Mouse (Mus musculus) gonadal fat pad, adult 2 months (tissue): ENCODE measurements around the gene Ttll11. TPM values are rescaled to one million over a fixed set of nuclear protein-coding genes. Genes with fewer than 3 reads are reported as not detected.

Source experiments
- DNase-seq: peaks from one replicate; pipeline ENCODE4 v3.0.0-alpha.2; 2012; ENCODE audit warnings: low read depth
- polyA plus RNA-seq: library from polyadenylated mRNA; depleted of rRNA; stranded (reverse); fragments of >200 nt; gene quantifications from 2 replicates; pipeline ENCODE4 v1.2.3, GENCODE M21; 2012

Ttll11 gene
- polyA plus RNA-seq, 1 experiment, result 1.3 TPM

GRCm38 (mm10) chr2:35965883-35966513 is 13.7 kb downstream of the Ttll11 start:
- DNase-seq, result no peak

GRCm38 (mm10) chr2:35963280-35963679 is 16.4 kb downstream of the Ttll11 start:
- no peak for DNase-seq

GRCm38 (mm10) chr2:35961593-35962127 is 18.1 kb downstream of the Ttll11 start:
- no peak for DNase-seq

DNA sequence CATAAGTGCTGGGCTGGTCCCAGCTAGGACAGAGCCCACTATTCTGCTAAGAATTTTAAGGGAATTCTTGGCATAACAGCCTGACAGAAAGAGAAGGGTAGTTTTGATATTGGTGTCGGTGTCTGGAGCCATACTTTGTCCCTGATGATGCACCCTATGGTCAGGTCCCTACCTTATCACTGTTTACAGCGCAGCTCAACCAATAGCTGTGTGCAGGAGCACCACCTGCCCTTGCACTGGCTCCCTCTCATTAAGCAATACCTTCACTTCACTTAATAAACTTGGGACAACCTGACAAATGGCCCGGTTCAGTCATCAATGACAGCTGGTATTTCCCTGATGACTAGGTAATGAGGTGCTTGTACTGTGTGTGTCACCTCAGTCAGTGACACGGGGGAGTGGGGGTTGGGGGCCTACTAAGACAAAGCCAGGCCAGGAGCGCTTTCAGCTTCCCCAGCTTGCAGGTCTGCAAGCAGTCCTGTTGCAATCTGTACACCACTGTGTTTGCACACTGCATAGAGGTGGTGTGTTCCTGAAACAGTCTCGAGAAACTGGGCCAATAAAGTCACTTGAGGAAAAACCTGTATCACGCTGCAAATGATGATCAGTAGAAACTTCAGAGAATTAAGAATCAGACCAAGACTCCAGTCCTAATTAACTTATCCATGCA is 22.1 kb downstream of the Ttll11 start:
- no peak for DNase-seq

DNA sequence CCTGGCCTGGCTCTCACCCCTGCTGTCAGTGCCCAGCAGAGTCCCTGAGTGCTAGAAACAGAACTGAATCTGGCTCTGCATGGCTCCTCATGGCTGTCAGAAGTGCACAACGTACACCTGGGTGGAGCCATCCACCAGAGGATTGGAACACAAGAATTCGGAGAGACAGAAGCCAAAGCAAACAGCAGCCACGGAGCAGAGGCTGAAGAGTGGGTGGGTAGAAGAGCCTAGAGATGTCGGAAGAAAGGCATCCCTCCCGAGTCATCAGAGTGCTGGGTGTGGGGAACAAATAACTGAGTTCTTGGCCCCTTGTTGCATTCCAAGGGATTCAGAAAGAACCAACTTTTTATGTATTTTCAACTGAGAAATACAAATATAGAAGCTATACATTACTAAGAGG is 24.5 kb downstream of the Ttll11 start:
- DNase-seq, result no peak

- DNase-seq, result no peak
Observed at GRCm38 (mm10) chr2:35952187-35952958, 27.3 kb downstream of the Ttll11 start.

DNA sequence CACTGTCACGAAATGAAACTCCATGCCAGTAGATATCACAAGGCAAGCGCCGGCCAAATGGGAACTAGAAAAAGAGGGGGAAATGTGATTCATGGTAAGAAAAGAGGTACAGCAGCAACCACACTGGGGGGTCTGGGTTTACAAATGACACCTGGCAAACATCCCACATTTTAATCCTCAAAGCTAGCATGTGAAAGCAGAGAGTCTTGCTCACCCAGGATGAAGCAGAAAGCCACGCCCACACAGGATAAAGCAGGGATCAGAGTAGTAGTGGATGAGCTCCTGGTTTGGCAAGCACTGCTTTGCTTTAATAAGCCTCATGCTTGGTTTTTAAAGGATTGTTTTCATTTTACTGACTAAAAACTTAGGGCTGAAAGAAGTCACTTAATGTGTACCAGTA is 34.8 kb downstream of the Ttll11 start:
- peak; percentile 13 for DNase-seq

DNA sequence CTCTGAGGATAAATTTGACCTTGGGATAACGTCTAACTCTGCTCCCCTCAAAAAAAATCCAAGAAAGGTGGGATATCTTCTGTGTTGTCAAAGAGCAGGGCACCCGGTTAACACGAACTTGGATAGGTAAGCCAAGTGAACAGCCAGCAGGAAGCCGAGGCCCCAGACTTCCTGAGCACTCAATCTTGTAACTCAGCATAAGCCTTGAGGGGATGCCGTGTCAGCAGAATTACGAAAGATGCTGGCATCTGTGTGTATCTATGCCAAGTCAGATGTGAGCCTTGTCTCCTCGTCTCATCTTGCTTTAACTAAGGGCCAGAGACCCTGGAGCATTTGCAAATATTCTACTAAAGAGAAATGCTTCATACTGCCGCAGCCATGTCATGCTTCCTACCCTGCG is 36.8 kb downstream of the Ttll11 start:
- DNase-seq, result no peak

DNA sequence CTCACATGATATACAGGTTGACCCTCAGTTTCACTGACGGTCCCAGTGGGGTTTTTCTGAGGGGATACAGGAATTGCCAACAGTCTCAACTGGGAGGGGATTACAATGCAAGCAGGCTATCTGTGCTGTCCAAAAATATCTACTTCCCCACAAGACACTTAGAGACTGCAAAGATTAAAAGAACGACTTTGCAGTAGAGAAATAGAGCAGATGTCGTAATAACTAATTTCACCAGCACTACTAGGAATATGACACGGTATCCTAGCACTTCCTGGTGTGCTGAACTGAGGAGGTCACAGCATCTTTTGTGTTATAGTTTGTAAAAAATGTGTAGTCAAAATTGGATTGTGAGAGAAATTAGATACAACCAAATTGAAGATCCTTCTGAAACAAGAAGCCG is 44.7 kb downstream of the Ttll11 start:
- DNase-seq, result no peak

GRCm38 (mm10) chr2:35933116-35933515 is 46.6 kb downstream of the Ttll11 start:
- no peak for DNase-seq

GRCm38 (mm10) chr2:35931619-35932018 is 48.1 kb downstream of the Ttll11 start:
- no peak for DNase-seq

DNA sequence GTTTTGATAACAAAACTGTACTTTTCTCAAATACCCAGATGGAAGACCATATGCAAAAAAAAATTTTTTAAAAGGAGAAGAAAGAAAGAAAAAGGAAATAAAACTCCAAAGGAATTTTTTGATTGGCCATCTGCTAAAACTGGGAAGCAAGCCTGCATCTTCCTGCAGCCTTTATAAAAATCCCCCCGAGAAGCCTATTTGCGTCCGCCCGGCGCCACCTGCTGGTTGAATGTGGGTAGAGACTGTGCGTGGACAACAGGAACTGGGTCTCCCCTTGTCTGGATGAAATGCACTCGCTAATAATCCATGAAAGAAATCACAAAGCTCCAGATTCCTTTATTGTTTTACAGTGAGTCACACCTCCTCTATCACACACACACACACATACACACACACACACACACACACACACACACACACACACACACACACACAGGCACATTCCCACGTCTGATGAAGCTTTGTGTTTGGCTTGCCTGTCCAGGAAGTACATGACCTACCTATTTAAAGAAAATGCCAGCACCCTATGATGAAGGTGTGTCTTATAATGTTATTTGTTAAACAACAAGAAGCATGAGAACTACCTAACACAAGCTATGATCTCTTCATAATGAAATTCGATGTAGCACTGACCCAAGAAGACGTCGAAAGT is 49.1 kb downstream of the Ttll11 start:
- DNase-seq, result no peak

GRCm38 (mm10) chr2:35928133-35928532 is 51.6 kb downstream of the Ttll11 start:
- DNase-seq, result no peak

DNA sequence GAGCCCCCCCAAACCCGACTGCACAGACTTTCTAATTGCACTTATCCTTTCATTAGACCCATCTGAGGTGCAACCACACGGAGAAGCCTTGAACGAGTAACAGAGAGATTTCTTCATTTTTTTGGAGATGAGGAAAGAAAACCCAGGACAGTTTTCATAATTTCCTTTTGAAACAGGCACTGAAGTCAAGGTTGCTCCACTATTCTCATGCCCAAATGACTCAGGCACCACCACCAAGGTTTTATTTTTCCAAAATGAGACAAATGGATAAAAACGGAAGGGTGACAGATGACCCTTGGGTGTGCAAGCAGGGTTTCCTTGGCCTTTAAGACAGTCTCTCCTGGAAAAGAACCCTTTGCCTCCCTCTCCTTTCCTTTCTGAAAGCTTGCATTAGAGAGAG is 54.8 kb downstream of the Ttll11 start:
- no peak for DNase-seq

GRCm38 (mm10) chr2:35922956-35923355 is 56.8 kb downstream of the Ttll11 start:
- DNase-seq, result no peak

DNA sequence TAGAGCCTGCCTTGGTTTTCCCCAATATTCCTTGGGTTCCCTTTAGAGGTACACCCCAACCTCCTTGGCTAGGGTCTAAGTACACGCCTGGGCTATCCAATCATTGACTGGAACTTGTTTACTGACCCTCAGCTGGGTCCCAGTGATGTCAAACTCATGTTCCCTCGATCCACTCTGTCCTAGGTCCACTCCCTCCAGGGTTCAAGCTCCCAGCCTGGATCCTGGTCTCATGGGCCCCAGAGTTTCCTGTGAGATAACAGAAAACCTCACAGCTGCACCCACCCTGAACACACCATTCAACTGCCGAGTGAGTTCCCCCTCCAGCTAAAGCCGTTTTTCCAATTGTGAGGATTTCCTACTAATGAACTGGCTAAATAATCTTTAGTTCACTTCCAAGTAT is 67.6 kb downstream of the Ttll11 start:
- no peak for DNase-seq

DNA sequence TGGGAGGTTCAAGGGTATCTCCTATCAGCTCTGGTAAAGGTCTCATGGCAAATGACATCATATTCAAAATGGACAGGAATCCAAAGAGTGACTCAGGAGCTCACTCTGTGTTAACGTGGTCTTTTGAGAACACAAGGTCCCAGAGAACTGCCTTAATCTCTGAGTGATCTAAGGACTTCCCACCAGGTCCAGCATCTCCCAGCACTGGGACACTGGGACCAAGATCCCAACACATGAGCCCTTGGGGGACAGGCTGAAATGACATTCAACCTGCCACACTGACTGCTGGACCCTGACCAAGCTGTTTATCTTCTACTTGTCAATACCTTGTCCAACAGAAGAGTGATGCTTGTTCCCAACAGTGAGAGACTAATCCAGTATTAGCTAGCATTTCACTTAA is 68.0 kb downstream of the Ttll11 start:
- no peak for DNase-seq

- no peak for DNase-seq
Observed at GRCm38 (mm10) chr2:35910740-35911139, 69.0 kb downstream of the Ttll11 start.

GRCm38 (mm10) chr2:35909353-35909752 is 70.4 kb downstream of the Ttll11 start:
- no peak for DNase-seq

DNA sequence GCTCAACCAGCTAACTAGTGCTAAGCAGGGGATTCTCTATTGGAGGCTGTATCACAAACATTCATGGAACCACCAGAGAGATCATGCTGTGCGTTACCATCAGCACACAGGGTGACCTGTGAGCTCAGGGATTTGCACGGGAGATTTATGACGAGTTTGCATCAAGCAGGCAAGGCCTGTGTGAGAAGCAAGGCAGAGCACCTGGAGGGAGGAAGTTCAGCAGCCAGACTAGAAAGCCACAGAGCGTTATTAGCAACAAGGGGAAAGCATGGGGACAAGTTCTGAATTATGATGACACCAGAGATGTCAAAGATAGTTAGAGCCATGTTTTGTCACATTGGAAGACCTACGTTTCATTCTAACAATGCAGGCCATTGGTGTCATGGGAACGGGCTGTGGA is 72.1 kb downstream of the Ttll11 start:
- no peak for DNase-seq

- no peak for DNase-seq
Observed at GRCm38 (mm10) chr2:35906174-35906798, 73.4 kb downstream of the Ttll11 start.

DNA sequence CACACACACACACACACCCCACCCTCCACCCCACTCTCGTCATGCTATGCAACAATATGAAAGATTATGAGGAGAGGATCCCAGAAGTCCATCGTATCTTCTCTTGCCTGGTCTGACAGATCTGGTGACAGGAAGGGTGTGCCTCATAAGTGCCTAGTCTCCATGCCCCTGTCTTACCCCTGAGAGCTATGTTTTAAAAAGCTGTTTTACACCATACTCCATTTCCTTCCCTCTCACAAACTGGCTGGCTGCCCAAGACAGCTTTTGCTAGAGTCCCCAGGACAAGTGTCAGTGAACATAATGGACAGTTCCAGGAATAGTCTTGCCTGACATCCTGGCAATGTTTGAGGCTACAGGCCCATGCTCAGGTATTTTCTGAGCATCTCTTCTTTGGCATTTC is 78.9 kb downstream of the Ttll11 start:
- no peak for DNase-seq
